Mouse (Mus musculus): ENCODE data around the gene Nepn.

DNA sequence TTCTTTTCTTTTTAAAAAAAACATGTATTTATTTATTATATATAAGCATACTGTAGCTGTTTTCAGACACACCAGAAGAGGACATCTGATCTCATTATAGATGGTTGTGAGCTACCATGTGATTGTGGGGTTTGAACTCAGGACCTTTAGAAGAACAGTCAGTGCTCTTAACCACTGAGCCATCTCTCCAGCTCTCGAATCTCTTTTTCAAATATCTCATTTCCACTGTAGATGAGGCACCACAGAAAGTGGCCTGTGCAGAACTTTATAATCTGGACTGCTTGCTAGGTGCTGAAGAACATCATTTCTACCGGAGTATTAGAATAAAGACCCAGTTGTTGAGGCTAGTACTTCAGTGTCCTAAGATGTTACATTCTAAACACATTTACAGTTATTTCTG is 26.2 kb downstream of the Nepn start:
- TF ChIP-seq EP300 (optimal IDR thresholded peaks at IDR 0.05) (no peak), CTCF (IDR thresholded peaks at IDR 0.05; ENCODE audit: low read depth) (no peak)
